Mouse (Mus musculus) forebrain, embryonic 14.5 days (tissue): ENCODE measurements at regions not wholly inside any gene's neighbourhood (a gene's known extent, or its start where the extent isn't known, plus 50 kb on each side); places are given as distances from the start of the nearest gene placed in this dataset.

ENCODE experiments used
- ATAC-seq: fragments of 200-750 bp; cut with Nextera tagmentation; 2 replicates; pipeline ENCODE4 v1.8.0; 2017; ENCODE audit warnings: mild to moderate bottlenecking, moderate library complexity
- DNase-seq: peaks from one replicate; pipeline ENCODE4 v3.0.0-alpha.2; 2015; ENCODE audit warnings: low spot score
- H3K27ac ChIP-seq: fragments of 300-500 bp; sonication (generic); 2 replicates; pipeline ENCODE4 v1.5.1; 2014; ENCODE audit warnings: low read depth, mild to moderate bottlenecking, control low read depth, low read length, moderate library complexity
- H3K27me3 ChIP-seq: fragments of 300-500 bp; sonication (generic); replicated peaks from 2 replicates; pipeline ENCODE4 v1.6.1; 2014; ENCODE audit warnings: low read length, control low read depth, mixed read lengths; ENCODE audit not compliant: control insufficient read depth, insufficient read depth
- H3K36me3 ChIP-seq: fragments of 300-500 bp; sonication (generic); 2 replicates; pipeline ENCODE4 v1.6.1; 2014; ENCODE audit warnings: low read length, control low read depth; ENCODE audit not compliant: control insufficient read depth, insufficient read depth
- H3K4me1 ChIP-seq: fragments of 300-500 bp; sonication (generic); 2 replicates; pipeline ENCODE4 v1.6.1; 2014; ENCODE audit warnings: antibody characterized with exemption, low read length, control low read depth; ENCODE audit not compliant: control insufficient read depth, insufficient read depth
- H3K4me2 ChIP-seq: fragments of 300-500 bp; sonication (generic); 2 replicates; pipeline ENCODE4 v1.6.1; 2014; ENCODE audit warnings: mild to moderate bottlenecking, control low read depth, low read length
- H3K4me3 ChIP-seq: fragments of 300-500 bp; sonication (generic); 2 replicates; pipeline ENCODE4 v1.5.1; 2014; ENCODE audit warnings: low read depth, low read length, control low read depth
- H3K9ac ChIP-seq: fragments of 300-500 bp; sonication (generic); 2 replicates; pipeline ENCODE4 v1.6.1; 2014; ENCODE audit warnings: mild to moderate bottlenecking, low read length, control low read depth, moderate library complexity
- H3K9me3 ChIP-seq: fragments of 300-500 bp; sonication (generic); replicated peaks from 2 replicates; pipeline ENCODE4 v1.6.1; 2016; ENCODE audit warnings: low read length, control low read depth, mixed read lengths; ENCODE audit not compliant: control insufficient read depth
- WGBS: fragments of 180-500 bp; shearing (Covaris S2); extraction: QIAGEN DNeasy Blood & Tissue Kit; methylation state at CpG from one replicate; pipeline ENCODE4 v1.1.7; 2014; 5-methylcytosine and 5-hydroxymethylcytosine counted together

DNA sequence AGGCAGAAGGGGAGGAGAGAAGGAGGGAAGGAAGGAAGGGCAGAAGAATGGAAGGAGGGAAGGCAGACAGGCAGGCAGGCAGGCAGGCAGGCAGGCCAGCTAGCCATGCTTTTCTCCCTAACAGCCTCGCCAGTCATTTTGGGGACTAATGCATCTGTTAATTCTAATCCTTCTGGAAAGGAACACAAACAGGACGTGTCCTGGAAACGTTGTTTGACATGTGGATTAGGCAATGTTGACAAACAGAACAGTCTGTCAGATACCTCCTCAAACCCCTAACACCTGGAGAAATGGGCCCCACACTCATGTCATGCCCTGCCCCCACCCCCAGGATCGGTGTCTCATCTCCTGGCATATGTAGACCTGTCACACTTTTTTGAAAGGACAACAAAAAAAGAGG lies 206.7 kb upstream of the Adamts9 start:
- Histone ChIP-seq H3K27me3 (no peaks in the 10 kb centered on the region), H3K36me3 (no peaks in the 10 kb centered on the region), H3K4me1 (no peaks in the 10 kb centered on the region), H3K4me2 (no peak overlapping the region), H3K27ac (no peak overlapping the region), H3K4me3 (no peak overlapping the region), H3K9me3 (no peaks in the 10 kb centered on the region), H3K9ac (no peak overlapping the region)
- ATAC-seq, result no peak
- no peak for DNase-seq
- WGBS, result 32% methylated on average over 4 of the region's 4 CpGs

GRCm38 (mm10) chr6:93140331-93140731 lies 197.0 kb upstream of the Adamts9 start:
- H3K27ac ChIP-seq, result no peak overlapping the region
- H3K9me3 ChIP-seq, result no peaks in the 10 kb centered on the region
- DNase-seq (peak; percentile 19), ATAC-seq (no peak)
- no peaks in the 10 kb centered on the region for H3K36me3 ChIP-seq
- H3K4me1 ChIP-seq, result no peaks in the 10 kb centered on the region
- no peak overlapping the region for H3K4me2 ChIP-seq
- 20% methylated on average over 4 of the region's 4 CpGs for WGBS
- no peak overlapping the region for H3K9ac ChIP-seq
- H3K4me3 ChIP-seq, result no peak overlapping the region
- H3K27me3 ChIP-seq, result no peaks in the 10 kb centered on the region

DNA sequence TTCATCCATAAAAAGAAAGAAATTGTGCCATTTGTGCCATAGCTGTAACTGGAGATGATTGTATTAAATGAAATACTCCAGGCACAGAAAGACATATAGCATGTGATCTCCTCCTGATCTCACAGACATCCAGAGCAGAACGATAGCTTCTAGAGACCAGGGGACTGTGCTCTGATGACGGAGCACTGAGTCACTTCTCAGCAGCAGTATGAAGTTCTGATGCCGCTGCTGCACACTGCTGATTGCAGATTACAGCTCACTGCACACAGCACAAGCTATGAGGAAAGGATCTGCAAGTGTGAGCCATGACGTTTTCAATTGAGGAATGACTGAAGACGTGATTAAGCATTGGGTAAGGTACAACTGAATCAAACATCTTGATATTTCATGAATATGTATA lies 190.6 kb upstream of the Adamts9 start:
- H3K4me3 ChIP-seq, result no peak overlapping the region
- no peak for DNase-seq
- H3K9ac ChIP-seq, result no peak overlapping the region
- H3K4me2 ChIP-seq, result no peak overlapping the region
- no peak overlapping the region for H3K27ac ChIP-seq
- no peaks in the 10 kb centered on the region for H3K36me3 ChIP-seq
- ATAC-seq, result no peak
- H3K27me3 ChIP-seq, result no peaks in the 10 kb centered on the region
- H3K4me1 ChIP-seq, result 0 out of 2 replicates have a peak, but pooled peaks cover 3% of the 10 kb centered on the region
- 78% methylated on average over 5 of the region's 5 CpGs for WGBS
- no peaks in the 10 kb centered on the region for H3K9me3 ChIP-seq

GRCm38 (mm10) chr6:93130946-93131685 lies 187.8 kb upstream of the Adamts9 start:
- Histone ChIP-seq H3K36me3 (no peaks in the 10 kb centered on the region), H3K9ac (no peak overlapping the region), H3K27ac (no peak overlapping the region), H3K4me2 (no peak overlapping the region), H3K27me3 (no peaks in the 10 kb centered on the region), H3K4me1 (0 out of 2 replicates have a peak, but pooled peaks cover 3% of the 10 kb centered on the region), H3K9me3 (no peaks in the 10 kb centered on the region), H3K4me3 (no peak overlapping the region)
- 11% methylated on average over 4 of the region's 4 CpGs for WGBS
- DNase-seq (peak; percentile 30), ATAC-seq (peak; percentile 57; the same call in 1 of the 2 replicates)

GRCm38 (mm10) chr6:93119482-93119881 lies 176.2 kb upstream of the Adamts9 start:
- H3K27me3 ChIP-seq, result no peaks in the 10 kb centered on the region
- no peak overlapping the region for H3K27ac ChIP-seq
- no peaks in the 10 kb centered on the region for H3K36me3 ChIP-seq
- H3K4me2 ChIP-seq, result no peak overlapping the region
- no peaks in the 10 kb centered on the region for H3K4me1 ChIP-seq
- no peak overlapping the region for H3K4me3 ChIP-seq
- no peaks in the 10 kb centered on the region for H3K9me3 ChIP-seq
- H3K9ac ChIP-seq, result no peak overlapping the region
- DNase-seq, result no peak
- ATAC-seq, result no peak
- WGBS, result 72% methylated on average over 12 of the region's 12 CpGs

DNA sequence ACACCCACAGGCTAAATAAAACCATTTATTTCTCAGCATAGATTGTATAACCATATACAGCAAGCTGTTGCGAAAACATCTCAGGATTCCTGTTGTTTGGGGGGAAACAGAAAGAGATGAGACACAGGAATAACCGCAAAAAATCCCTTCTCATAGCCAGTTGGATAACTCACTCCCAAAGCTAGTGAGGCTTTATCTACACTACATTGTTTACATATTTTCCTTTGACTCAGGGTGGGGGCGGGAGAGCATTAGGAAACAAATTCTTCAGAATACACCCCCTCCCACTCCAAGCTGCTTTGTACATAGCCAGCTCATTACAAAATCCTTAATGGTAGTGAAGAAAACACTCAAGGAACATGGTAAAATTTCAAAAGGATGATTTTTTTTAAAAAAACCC lies 170.1 kb upstream of the Adamts9 start:
- Histone ChIP-seq H3K4me2 (no peak overlapping the region), H3K9ac (no peak overlapping the region), H3K27ac (no peak overlapping the region), H3K4me1 (no peaks in the 10 kb centered on the region), H3K9me3 (no peaks in the 10 kb centered on the region), H3K27me3 (no peaks in the 10 kb centered on the region), H3K4me3 (no peak overlapping the region), H3K36me3 (no peaks in the 10 kb centered on the region)
- WGBS, result 95% methylated on average over 3 of the region's 3 CpGs
- ATAC-seq (no peak), DNase-seq (no peak)

- Histone ChIP-seq H3K4me1 (no peaks in the 10 kb centered on the region), H3K9me3 (no peaks in the 10 kb centered on the region), H3K4me3 (no peak overlapping the region), H3K4me2 (no peak overlapping the region), H3K9ac (no peak overlapping the region), H3K36me3 (no peaks in the 10 kb centered on the region), H3K27me3 (no peaks in the 10 kb centered on the region), H3K27ac (no peak overlapping the region)
- ATAC-seq (no peak), DNase-seq (no peak)
- WGBS, result 8% methylated on average over 5 of the region's 5 CpGs
These were observed 151.6 kb upstream of the Adamts9 start for GRCm38 (mm10) chr6:93094730-93095360.

DNA sequence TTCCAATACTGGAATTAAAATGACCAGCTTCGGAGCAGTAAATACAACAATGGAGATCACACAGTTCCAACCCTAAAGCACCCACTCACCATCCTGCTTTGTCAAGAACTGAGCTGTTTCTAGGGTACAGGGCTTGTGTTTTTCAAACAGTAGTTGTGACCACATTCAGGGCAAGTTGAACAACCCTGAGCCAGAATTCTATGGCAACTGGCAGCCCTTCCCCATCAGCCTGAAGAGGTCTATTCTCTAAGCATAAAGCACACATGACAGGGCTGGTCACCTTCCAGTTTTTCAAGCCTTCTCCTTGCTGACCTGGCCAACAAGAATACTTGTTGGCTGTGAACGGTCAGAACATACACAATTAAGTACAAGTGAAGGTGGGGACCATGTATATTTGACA lies 150.5 kb upstream of the Adamts9 start:
- WGBS, result 72% methylated on average over 2 of the region's 2 CpGs
- Histone ChIP-seq H3K36me3 (no peaks in the 10 kb centered on the region), H3K4me3 (no peak overlapping the region), H3K4me1 (no peaks in the 10 kb centered on the region), H3K4me2 (no peak overlapping the region), H3K9ac (no peak overlapping the region), H3K27me3 (no peaks in the 10 kb centered on the region), H3K9me3 (no peaks in the 10 kb centered on the region), H3K27ac (no peak overlapping the region)
- DNase-seq (no peak), ATAC-seq (no peak)

DNA sequence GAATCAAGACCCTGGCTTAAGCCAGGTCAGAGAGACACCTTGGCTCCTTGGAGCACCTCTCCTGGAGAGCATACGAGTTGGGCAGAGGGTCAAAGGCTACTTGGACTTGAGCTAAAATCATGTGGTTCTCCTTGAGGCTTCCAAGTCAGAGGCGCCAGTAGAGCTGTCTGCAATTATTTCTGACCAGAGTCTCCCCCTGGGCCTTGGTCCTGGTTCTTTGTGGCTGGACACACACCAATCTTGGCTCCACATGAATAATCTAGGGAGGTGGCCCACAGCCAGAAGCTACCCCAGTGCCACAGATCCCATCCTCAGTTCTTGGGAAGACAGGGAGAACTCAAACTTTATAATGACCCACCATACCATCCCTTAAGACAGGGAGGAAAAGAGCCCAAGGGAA lies 144.0 kb upstream of the Adamts9 start:
- H3K27ac ChIP-seq, result no peak overlapping the region
- no peak overlapping the region for H3K4me2 ChIP-seq
- no peak overlapping the region for H3K4me3 ChIP-seq
- DNase-seq (no peak), ATAC-seq (no peak)
- WGBS, result 88% methylated on average over 2 of the region's 2 CpGs
- no peaks in the 10 kb centered on the region for H3K9me3 ChIP-seq
- H3K36me3 ChIP-seq, result no peaks in the 10 kb centered on the region
- H3K27me3 ChIP-seq, result no peaks in the 10 kb centered on the region
- H3K9ac ChIP-seq, result no peak overlapping the region
- no peaks in the 10 kb centered on the region for H3K4me1 ChIP-seq
